Mouse (Mus musculus) hindbrain, embryonic 13.5 days (tissue): ENCODE data around the gene Gpr18. TPM values are rescaled to one million over a fixed set of nuclear protein-coding genes. Genes with fewer than 3 reads are reported as not detected.

Experiments used
- ATAC-seq: fragments of 200-750 bp; cut with Nextera tagmentation; 2 replicates; pipeline ENCODE4 v1.8.0; 2017; ENCODE audit warnings: moderate TSS enrichment; ENCODE audit not compliant: low FRiP score
- H3K27ac ChIP-seq: fragments of 300-500 bp; sonication (generic); 2 replicates; pipeline ENCODE4 v1.5.1; 2015; ENCODE audit warnings: inconsistent platforms, mild to moderate bottlenecking, moderate library complexity
- H3K27me3 ChIP-seq: fragments of 300-500 bp; sonication (generic); 2 replicates; pipeline ENCODE4 v1.6.1; 2015; ENCODE audit warnings: mild to moderate bottlenecking, inconsistent platforms
- H3K36me3 ChIP-seq: fragments of 300-500 bp; sonication (generic); 2 replicates; pipeline ENCODE4 v1.6.1; 2015; ENCODE audit warnings: mild to moderate bottlenecking, inconsistent platforms
- H3K4me1 ChIP-seq: fragments of 300-500 bp; sonication (generic); replicated peaks from 2 replicates; pipeline ENCODE4 v1.6.1; 2015; ENCODE audit warnings: inconsistent platforms
- H3K4me2 ChIP-seq: fragments of 300-500 bp; sonication (generic); 2 replicates; pipeline ENCODE4 v1.6.1; 2015; ENCODE audit warnings: inconsistent platforms, mild to moderate bottlenecking, moderate library complexity
- H3K4me3 ChIP-seq: fragments of 300-500 bp; sonication (generic); 2 replicates; pipeline ENCODE4 v1.5.1; 2015; ENCODE audit warnings: mild to moderate bottlenecking, inconsistent platforms
- H3K9ac ChIP-seq: fragments of 300-500 bp; sonication (generic); 2 replicates; pipeline ENCODE4 v1.6.1; 2015; ENCODE audit warnings: mild to moderate bottlenecking, inconsistent platforms
- H3K9me3 ChIP-seq: fragments of 300-500 bp; sonication (generic); 2 replicates; pipeline ENCODE4 v1.6.1; 2016; ENCODE audit warnings: inconsistent platforms
- WGBS: fragments of 180-500 bp; shearing (Covaris S2); methylation state at CpG from one replicate; pipeline ENCODE4 v1.1.7; 2015; 5-methylcytosine and 5-hydroxymethylcytosine counted together
- polyA plus RNA-seq: library from polyadenylated mRNA; unstranded; fragments of >200 nt; fragmentation: Nextera tagmentation; extraction: Ambion mirVana; gene quantifications from 2 replicates; pipeline ENCODE4 v1.2.1, GENCODE M21; 2015

The Gpr18 gene
- polyA plus RNA-seq = 0.21 and 0.36 TPM in 2 replicates

DNA sequence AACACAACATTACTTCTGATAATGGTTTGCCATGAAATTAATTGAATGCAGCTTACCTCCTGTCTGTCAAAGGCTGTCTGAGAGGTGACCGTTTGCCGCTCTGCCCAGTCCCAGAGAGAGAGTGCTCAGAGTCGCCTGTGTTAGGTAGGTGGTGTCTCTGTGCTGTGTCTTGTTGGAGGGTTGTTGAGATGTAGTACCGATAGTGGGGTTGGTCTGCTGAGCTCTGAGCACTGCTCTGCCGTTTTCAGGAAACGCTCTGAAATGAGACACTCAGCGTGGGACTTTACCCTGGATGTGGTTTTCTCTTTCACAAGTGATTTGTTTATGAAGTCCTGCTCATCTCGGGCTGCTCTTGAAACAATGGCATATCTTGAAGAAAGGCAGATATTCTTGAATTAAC, at the start of gene Gpr18:
Gene Gpr18, minus strand, starts transcription at position 161 of the 400 bp plus-strand sequence.
- H3K27ac ChIP-seq = no peak within 1 kb of the TSS
- H3K36me3 ChIP-seq = peaks cover 46% of the 10 kb centered on the region
- no peak within 1 kb of the TSS for H3K4me3 ChIP-seq
- peaks cover 6% of the 10 kb centered on the region; the same call in 1 of the 2 replicates for H3K4me1 ChIP-seq
- H3K27me3 ChIP-seq = no peaks in the 10 kb centered on the region
- WGBS = 80% methylated on average over 8 of the region's 8 CpGs
- H3K9ac ChIP-seq = no peak within 1 kb of the TSS
- H3K4me2 ChIP-seq = no peak within 1 kb of the TSS
- no peak for ATAC-seq
- no peaks in the 10 kb centered on the region for H3K9me3 ChIP-seq

DNA sequence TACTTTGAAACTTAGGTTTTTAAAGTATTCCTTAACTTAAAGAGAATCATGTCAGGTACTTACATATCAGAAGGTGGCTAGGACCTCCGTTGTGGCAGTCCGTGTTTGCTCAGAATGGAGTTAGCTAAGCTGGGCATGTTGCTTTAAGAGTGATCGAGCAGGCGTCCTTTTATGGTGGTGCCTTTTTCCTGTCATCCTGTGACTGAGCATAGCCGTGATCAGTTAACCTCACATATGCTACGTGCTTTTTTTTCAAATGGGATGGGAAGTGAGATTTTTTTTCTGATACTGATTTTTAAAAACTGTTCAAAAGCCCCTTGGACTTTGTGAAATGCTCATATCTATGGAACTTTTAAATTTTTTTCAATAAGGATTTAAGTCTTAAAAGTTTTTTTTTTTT, 49.4 kb upstream of the Gpr18 start, which contains the start of gene Gpr183:
Gene Gpr183, minus strand, starts transcription at position 206 of the 400 bp plus-strand sequence.
- no peak for ATAC-seq
- 66% methylated on average over 6 of the region's 6 CpGs for WGBS
- Histone ChIP-seq H3K27ac (no peak within 1 kb of the TSS), H3K9me3 (no peaks in the 10 kb centered on the region), H3K4me2 (no peak within 1 kb of the TSS), H3K9ac (no peak within 1 kb of the TSS), H3K4me1 (peaks cover 11% of the 10 kb centered on the region), H3K36me3 (no peaks in the 10 kb centered on the region), H3K4me3 (no peak within 1 kb of the TSS), H3K27me3 (no peaks in the 10 kb centered on the region)

GRCm38 (mm10) chr14:121963942-121964335, 48.4 kb upstream of the Gpr18 start:
- WGBS = 69% methylated on average over 4 of the region's 4 CpGs
- no peak overlapping the region for H3K4me3 ChIP-seq
- H3K27ac ChIP-seq = peak overlapping the region; percentile 44; the same call in 1 of the 2 replicates
- no peaks in the 10 kb centered on the region for H3K27me3 ChIP-seq
- peaks cover 9% of the 10 kb centered on the region for H3K4me1 ChIP-seq
- H3K36me3 ChIP-seq = no peaks in the 10 kb centered on the region
- no peak for ATAC-seq
- H3K9ac ChIP-seq = no peak overlapping the region
- H3K4me2 ChIP-seq = no peak overlapping the region
- no peaks in the 10 kb centered on the region for H3K9me3 ChIP-seq

DNA sequence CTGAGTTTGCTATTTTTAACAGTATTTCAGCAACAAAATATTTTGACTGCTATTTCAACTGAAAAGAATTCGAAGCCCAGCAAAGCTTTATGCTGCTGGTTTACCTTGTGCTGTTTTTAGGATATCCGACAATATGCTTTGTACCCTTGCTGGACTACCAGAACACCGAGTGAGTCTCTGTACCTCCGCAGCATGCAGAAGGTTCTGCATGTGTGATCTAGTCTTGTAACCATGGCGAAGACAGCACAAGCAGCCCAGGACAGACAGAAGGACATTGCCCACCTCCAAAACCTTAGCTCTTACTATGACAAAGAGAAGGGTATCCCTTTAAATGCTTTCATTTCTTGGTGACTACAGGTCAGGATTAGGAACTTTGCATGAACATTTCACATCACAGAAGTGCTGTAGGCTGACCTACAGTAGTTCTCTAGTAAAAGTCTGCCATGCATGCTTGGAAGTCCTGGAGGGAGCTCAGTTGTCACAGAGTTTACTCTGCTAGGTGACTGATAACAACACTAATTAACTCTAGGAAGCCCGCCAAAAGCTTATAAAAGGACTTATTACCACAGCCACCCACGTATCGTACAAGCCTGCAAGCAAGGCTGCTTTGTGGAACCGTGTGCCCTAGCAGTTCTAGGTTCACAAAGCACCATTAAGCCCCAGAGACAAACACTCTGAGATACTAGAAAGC, 47.8 kb upstream of the Gpr18 start:
- WGBS = 73% methylated on average over 9 of the region's 9 CpGs
- H3K9me3 ChIP-seq = no peaks in the 10 kb centered on the region
- no peak for ATAC-seq

GRCm38 (mm10) chr14:121962128-121962890, 46.7 kb upstream of the Gpr18 start:
- H3K36me3 ChIP-seq = no peaks in the 10 kb centered on the region
- no peak overlapping the region for H3K27ac ChIP-seq
- H3K4me2 ChIP-seq = no peak overlapping the region
- H3K4me3 ChIP-seq = no peak overlapping the region
- no peak overlapping the region for H3K9ac ChIP-seq
- H3K27me3 ChIP-seq = no peaks in the 10 kb centered on the region
- no peak for ATAC-seq
- WGBS = 80% methylated on average over 14 of the region's 14 CpGs
- H3K4me1 ChIP-seq = peaks cover 14% of the 10 kb centered on the region
- H3K9me3 ChIP-seq = no peaks in the 10 kb centered on the region

More for the DNA sequence above, 47.8 kb upstream of the Gpr18 start:
- Histone ChIP-seq H3K36me3 (no peaks in the 10 kb centered on the region), H3K27me3 (no peaks in the 10 kb centered on the region), H3K27ac (peak overlapping the region; percentile 44; the same call in 1 of the 2 replicates), H3K4me2 (no peak overlapping the region), H3K4me3 (no peak overlapping the region), H3K4me1 (peaks cover 14% of the 10 kb centered on the region), H3K9ac (no peak overlapping the region)

GRCm38 (mm10) chr14:121961496-121962127, 46.0 kb upstream of the Gpr18 start:
- ATAC-seq = no peak
- Histone ChIP-seq H3K4me2 (no peak overlapping the region), H3K27me3 (no peaks in the 10 kb centered on the region), H3K36me3 (no peaks in the 10 kb centered on the region), H3K4me1 (peaks cover 14% of the 10 kb centered on the region), H3K4me3 (no peak overlapping the region), H3K9me3 (no peaks in the 10 kb centered on the region), H3K9ac (no peak overlapping the region), H3K27ac (no peak overlapping the region)
- WGBS = 89% methylated on average over 12 of the region's 12 CpGs

GRCm38 (mm10) chr14:121960997-121961396, 45.4 kb upstream of the Gpr18 start:
- Histone ChIP-seq H3K9me3 (no peaks in the 10 kb centered on the region), H3K27me3 (no peaks in the 10 kb centered on the region), H3K9ac (no peak overlapping the region), H3K4me2 (no peak overlapping the region), H3K27ac (no peak overlapping the region), H3K4me3 (no peak overlapping the region), H3K4me1 (peaks cover 14% of the 10 kb centered on the region), H3K36me3 (no peaks in the 10 kb centered on the region)
- WGBS = 79% methylated on average over 6 of the region's 6 CpGs
- ATAC-seq = no peak

DNA sequence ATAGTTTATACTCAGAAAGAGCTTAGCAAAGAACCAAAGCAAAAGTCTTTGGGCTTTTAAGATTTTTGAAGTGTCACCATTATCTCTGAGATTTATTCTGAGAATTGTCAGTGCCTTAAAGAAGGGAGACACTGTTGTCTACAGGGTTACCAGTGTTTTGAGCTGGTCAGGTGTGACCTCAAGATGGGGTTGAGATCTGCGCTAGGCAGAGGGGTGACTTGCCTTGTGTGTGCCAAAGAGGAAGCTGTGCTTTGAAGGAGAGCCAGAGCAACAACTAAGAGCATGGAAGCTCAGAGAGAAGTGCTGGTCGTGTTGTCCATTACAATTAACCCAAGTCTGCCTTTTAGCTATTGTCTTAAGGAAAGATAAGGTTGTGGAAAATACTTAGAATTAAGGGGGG, 45.0 kb upstream of the Gpr18 start:
- Histone ChIP-seq H3K4me1 (peaks cover 14% of the 10 kb centered on the region), H3K9ac (no peak overlapping the region), H3K27me3 (no peaks in the 10 kb centered on the region), H3K4me2 (no peak overlapping the region), H3K9me3 (no peaks in the 10 kb centered on the region), H3K4me3 (no peak overlapping the region), H3K36me3 (no peaks in the 10 kb centered on the region), H3K27ac (no peak overlapping the region)
- WGBS = 85% methylated on average over 2 of the region's 2 CpGs
- ATAC-seq = no peak

DNA sequence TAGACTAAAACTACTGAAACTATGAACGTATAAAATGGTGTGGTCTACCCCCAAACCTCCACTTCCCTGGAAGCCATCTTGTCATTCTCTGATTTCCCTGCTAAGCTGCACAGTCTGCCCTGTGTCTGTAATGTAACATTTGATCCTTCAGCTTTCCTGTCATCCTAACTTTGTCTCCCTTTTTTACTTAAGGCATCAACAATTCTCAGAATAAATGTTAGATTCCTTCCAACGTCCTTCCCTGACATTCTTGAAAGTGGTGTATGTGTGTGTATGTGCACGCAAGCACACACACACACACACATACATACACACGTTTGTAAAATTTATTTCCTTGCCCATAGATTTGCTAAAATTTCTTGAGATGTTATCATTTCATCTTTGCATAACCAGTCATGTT, 44.5 kb upstream of the Gpr18 start:
- 90% methylated on average over 4 of the region's 4 CpGs for WGBS
- Histone ChIP-seq H3K27me3 (no peaks in the 10 kb centered on the region), H3K9me3 (no peaks in the 10 kb centered on the region), H3K36me3 (no peaks in the 10 kb centered on the region), H3K4me3 (no peak overlapping the region), H3K9ac (no peak overlapping the region), H3K4me1 (peaks cover 14% of the 10 kb centered on the region), H3K4me2 (no peak overlapping the region), H3K27ac (no peak overlapping the region)
- ATAC-seq = no peak

DNA sequence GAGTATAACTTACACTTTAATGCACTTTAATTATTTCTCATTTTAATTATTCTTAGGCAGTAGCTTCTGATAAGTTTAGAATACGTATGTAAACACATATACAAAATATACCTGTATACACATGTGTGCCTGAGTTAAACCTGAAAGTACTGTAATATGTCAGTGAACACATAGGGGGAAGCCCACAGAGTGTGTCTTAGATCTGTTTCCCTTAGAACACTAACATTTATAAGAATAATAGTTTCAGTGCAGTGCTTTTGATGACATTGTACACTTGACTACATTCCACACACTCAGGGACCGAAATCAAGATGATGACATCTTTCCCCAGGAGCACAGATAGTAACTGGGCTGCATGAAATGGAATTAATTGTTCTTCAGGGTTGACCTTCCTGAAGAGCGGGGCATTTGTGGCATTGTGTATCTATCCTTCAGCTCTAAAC, 44.0 kb upstream of the Gpr18 start:
- Histone ChIP-seq H3K9ac (no peak overlapping the region), H3K36me3 (0 out of 2 replicates have a peak, but pooled peaks cover under 1% of the 10 kb centered on the region), H3K9me3 (no peaks in the 10 kb centered on the region), H3K27ac (no peak overlapping the region), H3K27me3 (no peaks in the 10 kb centered on the region), H3K4me2 (no peak overlapping the region), H3K4me1 (peaks cover 14% of the 10 kb centered on the region), H3K4me3 (no peak overlapping the region)
- ATAC-seq = no peak
- WGBS = 93% methylated on average over 3 of the region's 3 CpGs

GRCm38 (mm10) chr14:121958751-121959537, 43.4 kb upstream of the Gpr18 start:
- WGBS = 86% methylated on average over 10 of the region's 10 CpGs
- H3K4me2 ChIP-seq = no peak overlapping the region

More at GRCm38 (mm10) chr14:121958751-121959537, 43.4 kb upstream of the Gpr18 start:
- Histone ChIP-seq H3K4me3 (no peak overlapping the region), H3K27me3 (no peaks in the 10 kb centered on the region), H3K9me3 (no peaks in the 10 kb centered on the region), H3K36me3 (0 out of 2 replicates have a peak, but pooled peaks cover 4% of the 10 kb centered on the region), H3K9ac (no peak overlapping the region), H3K4me1 (peaks cover 13% of the 10 kb centered on the region), H3K27ac (no peak overlapping the region)
- ATAC-seq = no peak
